Mouse (Mus musculus) G1E (cell line): ENCODE measurements around the gene Fuz.

ENCODE experiments used
- CTCF ChIP-seq: IDR thresholded peaks from 2 replicates; pipeline ENCODE4 v1.5.1; 2012; ENCODE audit warnings: low read depth, low read length, inconsistent platforms, mixed read lengths
- GATA1 ChIP-seq: IDR thresholded peaks from 2 replicates; pipeline ENCODE4 v1.6.1; 2012; ENCODE audit warnings: borderline replicate concordance, low read length, inconsistent platforms, mixed read lengths
- POLR2AphosphoS5 ChIP-seq: IDR thresholded peaks from 2 replicates; pipeline ENCODE4 v1.6.1; 2012; ENCODE audit warnings: low read depth, low read length, inconsistent platforms; ENCODE audit not compliant: insufficient replicate concordance
- TAL1 ChIP-seq: conservative IDR thresholded peaks from 2 replicates; pipeline ENCODE4 v1.6.1; 2012; ENCODE audit warnings: low read depth, low read length, inconsistent platforms, mixed read lengths

- peak; percentile 54 for TF ChIP-seq CTCF
- TF ChIP-seq GATA1 = no peak
- no peak for TF ChIP-seq TAL1
- no peak for TF ChIP-seq POLR2AphosphoS5
Measured at GRCm38 (mm10) chr7:44925468-44925867, 29.6 kb downstream of the Fuz start.
